Mouse (Mus musculus): ENCODE results near the gene Foxm1. TPM values are rescaled to one million over a fixed set of nuclear protein-coding genes. Genes with fewer than 3 reads are reported as not detected.

Gene Foxm1
- polyA plus RNA-seq, 2 experiments = 12.2 to 25.5 TPM

DNA sequence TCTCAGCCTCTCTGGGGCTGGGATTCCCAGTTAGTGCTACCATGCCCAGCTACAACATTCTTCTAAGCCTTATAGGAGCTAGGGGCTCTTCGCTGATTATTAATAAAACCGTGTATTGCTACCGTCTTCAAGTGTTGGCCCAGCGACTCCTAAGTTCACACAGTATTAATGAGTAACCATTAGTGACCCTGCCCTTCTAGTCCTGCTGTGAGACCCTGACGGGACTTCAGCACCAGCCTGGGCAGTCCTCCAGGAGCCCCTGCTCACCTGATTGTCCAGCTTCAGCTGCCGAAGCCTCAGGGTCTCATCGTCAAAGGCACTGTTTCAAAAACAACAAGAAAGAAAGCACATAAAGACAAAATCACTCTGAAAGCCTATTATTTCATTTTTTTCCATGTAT, 25.3 kb upstream of the Foxm1 start:
- Histone ChIP-seq H3K4me3 (ENCODE audit: insufficient read depth in 1 of 2, low read depth in 2 of 2, low read length in 2 of 2) (no peak overlapping the region), H3K36me3 (replicated peaks; ENCODE audit: control insufficient read depth, insufficient read depth, low read depth) (no peaks in the 10 kb centered on the region), H3K4me2 (ENCODE audit: low read depth) (no peak overlapping the region), H3K27me3 (ENCODE audit: control insufficient read depth, insufficient read depth, low read length) (no peaks in the 10 kb centered on the region), H3K9ac (replicated peaks) (no peak overlapping the region), H3K9me3 (ENCODE audit: control insufficient read depth, low read length) (no peaks in the 10 kb centered on the region), H3K27ac (no peak overlapping the region), H3K4me1 (replicated peaks; ENCODE audit: control insufficient read depth in 2 of 2, insufficient read depth in 2 of 2, low read length in 1 of 2) (peaks cover 0 to 2% of the 10 kb centered on the region in 2 experiments; a peak in 1 of 4 replicates)
- no peak for TF ChIP-seq EP300 (IDR thresholded peaks at IDR 0.05; ENCODE audit: low read depth)
- TF ChIP-seq CTCF (IDR thresholded peaks at IDR 0.05; ENCODE audit: low read depth) = no peak
- 62% methylated on average over 7 of the region's 7 CpGs for WGBS (ENCODE audit: insufficient replicate concordance)
- DNase-seq (ENCODE audit: low read depth in 3 of 3, low spot score in 3 of 3) (no peak), ATAC-seq (ENCODE audit: insufficient read depth) (no peak)

DNA sequence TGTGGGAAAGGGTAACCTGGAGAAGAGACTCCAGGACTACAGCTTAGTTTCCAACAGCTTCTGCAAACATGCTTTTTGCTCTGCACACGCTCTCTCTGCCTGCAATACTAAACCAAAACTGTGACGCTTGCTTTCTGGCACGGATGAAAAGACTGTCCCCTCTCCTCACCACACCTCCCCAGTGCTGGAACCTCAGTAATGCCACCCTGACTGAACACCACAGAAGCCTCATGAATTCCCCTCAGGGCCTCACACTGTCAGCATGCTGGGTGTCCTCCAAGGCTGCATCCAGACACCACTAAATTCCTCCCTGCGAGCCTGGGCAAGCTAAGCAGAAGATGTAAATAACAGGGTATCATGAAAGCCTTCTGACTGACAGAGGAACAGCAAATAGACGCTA, 23.9 kb upstream of the Foxm1 start:
- H3K4me2 ChIP-seq (ENCODE audit: low read depth) = no peak overlapping the region
- DNase-seq (ENCODE audit: low read depth in 3 of 3, low spot score in 3 of 3) = no peak
- H3K36me3 ChIP-seq (replicated peaks; ENCODE audit: control insufficient read depth, insufficient read depth, low read depth) = no peaks in the 10 kb centered on the region
- no peaks in the 10 kb centered on the region for H3K27me3 ChIP-seq (ENCODE audit: control insufficient read depth, insufficient read depth, low read length)
- TF ChIP-seq CTCF (IDR thresholded peaks at IDR 0.05; ENCODE audit: low read depth) = no peak
- no peak for TF ChIP-seq EP300 (IDR thresholded peaks at IDR 0.05; ENCODE audit: low read depth)
- H3K27ac ChIP-seq = no peak overlapping the region
- H3K4me1 ChIP-seq (replicated peaks; ENCODE audit: control insufficient read depth in 2 of 2, insufficient read depth in 2 of 2, low read length in 1 of 2) = peaks cover 0 to 2% of the 10 kb centered on the region in 2 experiments; a peak in 1 of 4 replicates
- no peaks in the 10 kb centered on the region for H3K9me3 ChIP-seq (ENCODE audit: control insufficient read depth, low read length)
- 50% methylated on average over 5 of the region's 5 CpGs for WGBS (ENCODE audit: insufficient replicate concordance)
- ATAC-seq (ENCODE audit: insufficient read depth) = no peak
- H3K4me3 ChIP-seq (ENCODE audit: insufficient read depth in 1 of 2, low read depth in 2 of 2, low read length in 2 of 2) = no peak overlapping the region
- no peak overlapping the region for H3K9ac ChIP-seq (replicated peaks)

DNA sequence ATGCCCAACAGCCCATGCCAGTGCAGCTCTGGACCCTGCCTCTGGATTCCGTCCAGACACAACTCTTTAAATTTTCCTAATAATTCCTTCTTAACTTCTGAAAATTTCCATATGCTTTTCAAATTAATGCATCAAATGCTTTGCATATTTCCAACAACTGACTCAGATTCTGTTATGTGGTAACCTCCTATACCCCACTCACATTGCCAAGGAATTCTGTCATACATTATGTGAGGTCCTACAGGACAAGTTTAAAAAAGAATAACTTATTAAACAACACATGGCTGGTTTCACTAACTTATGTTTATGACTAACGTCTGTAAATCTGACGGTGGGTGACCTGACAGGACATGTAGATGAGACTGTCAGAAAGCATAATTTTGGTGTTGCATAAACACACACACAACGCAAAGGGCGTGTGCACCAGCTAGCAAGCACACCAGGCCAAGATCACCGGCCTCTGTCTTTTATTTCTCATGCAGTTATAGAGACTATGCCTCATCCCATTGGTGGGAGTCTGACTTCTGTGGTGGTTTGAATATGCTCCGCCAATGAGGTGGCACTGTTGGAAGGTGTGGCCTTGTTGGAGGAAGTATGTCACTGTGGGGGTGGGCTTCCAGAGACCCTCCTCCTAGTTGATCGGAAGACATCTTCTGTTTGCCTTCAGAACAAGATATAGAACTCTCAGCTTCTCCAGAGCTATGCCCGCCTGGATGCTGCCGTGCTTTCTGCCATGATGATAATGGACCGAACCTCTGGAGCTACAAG, 20.6 kb upstream of the Foxm1 start:
- Histone ChIP-seq H3K27ac (no peak overlapping the region), H3K36me3 (replicated peaks; ENCODE audit: control insufficient read depth, insufficient read depth, low read depth) (no peaks in the 10 kb centered on the region), H3K27me3 (ENCODE audit: control insufficient read depth, insufficient read depth, low read length) (no peaks in the 10 kb centered on the region), H3K9me3 (ENCODE audit: control insufficient read depth, low read length) (no peaks in the 10 kb centered on the region), H3K4me2 (ENCODE audit: low read depth) (no peak overlapping the region), H3K4me1 (replicated peaks; ENCODE audit: control insufficient read depth in 2 of 2, insufficient read depth in 2 of 2, low read length in 1 of 2) (peaks cover 0 to 4% of the 10 kb centered on the region in 2 experiments; a peak in 1 of 4 replicates), H3K4me3 (ENCODE audit: insufficient read depth in 1 of 2, low read depth in 2 of 2, low read length in 2 of 2) (no peak overlapping the region), H3K9ac (replicated peaks) (no peak overlapping the region)
- no peak for DNase-seq (ENCODE audit: low read depth in 3 of 3, low spot score in 3 of 3)
- ATAC-seq (ENCODE audit: insufficient read depth) = no peak
- 81% methylated on average over 11 of the region's 11 CpGs for WGBS (ENCODE audit: insufficient replicate concordance)
- TF ChIP-seq EP300 (IDR thresholded peaks at IDR 0.05; ENCODE audit: low read depth) = no peak
- no peak for TF ChIP-seq CTCF (IDR thresholded peaks at IDR 0.05; ENCODE audit: low read depth)

DNA sequence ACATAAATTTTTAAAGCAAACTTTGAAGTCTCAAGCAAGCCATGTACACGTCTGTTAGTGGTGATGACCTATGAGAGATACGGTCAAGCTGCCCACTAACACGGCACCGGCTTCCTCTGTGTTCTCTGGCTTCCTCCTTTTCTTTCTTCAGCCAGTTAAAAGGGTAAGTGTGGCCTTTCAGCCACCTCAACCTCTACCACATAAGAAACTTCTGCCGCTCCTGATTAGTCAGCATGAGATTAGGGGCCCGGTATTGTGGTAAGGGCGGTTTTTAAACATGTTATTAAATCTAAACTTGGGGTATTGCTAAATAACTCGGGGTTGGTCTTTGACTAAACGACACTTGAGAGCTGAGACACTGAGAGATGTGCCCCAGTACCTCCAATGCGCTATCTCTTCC, 17.1 kb upstream of the Foxm1 start:
- Histone ChIP-seq H3K4me3 (ENCODE audit: insufficient read depth in 1 of 2, low read depth in 2 of 2, low read length in 2 of 2) (no peak overlapping the region), H3K36me3 (replicated peaks; ENCODE audit: control insufficient read depth, insufficient read depth, low read depth) (no peaks in the 10 kb centered on the region), H3K4me1 (replicated peaks; ENCODE audit: control insufficient read depth in 2 of 2, insufficient read depth in 2 of 2, low read length in 1 of 2) (0 out of 4 replicates have a peak, but pooled peaks cover 0 to 2% of the 10 kb centered on the region in 2 experiments), H3K4me2 (ENCODE audit: low read depth) (no peak overlapping the region), H3K27me3 (ENCODE audit: control insufficient read depth, insufficient read depth, low read length) (no peaks in the 10 kb centered on the region), H3K9ac (replicated peaks) (no peak overlapping the region), H3K27ac (no peak overlapping the region), H3K9me3 (ENCODE audit: control insufficient read depth, low read length) (no peaks in the 10 kb centered on the region)
- ATAC-seq (ENCODE audit: insufficient read depth) (no peak), DNase-seq (ENCODE audit: low read depth in 3 of 3, low spot score in 3 of 3) (no peak)
- TF ChIP-seq EP300 (IDR thresholded peaks at IDR 0.05; ENCODE audit: low read depth) = no peak
- no peak for TF ChIP-seq CTCF (IDR thresholded peaks at IDR 0.05; ENCODE audit: low read depth)
- WGBS (ENCODE audit: insufficient replicate concordance) = 13% methylated on average over 10 of the region's 10 CpGs

DNA sequence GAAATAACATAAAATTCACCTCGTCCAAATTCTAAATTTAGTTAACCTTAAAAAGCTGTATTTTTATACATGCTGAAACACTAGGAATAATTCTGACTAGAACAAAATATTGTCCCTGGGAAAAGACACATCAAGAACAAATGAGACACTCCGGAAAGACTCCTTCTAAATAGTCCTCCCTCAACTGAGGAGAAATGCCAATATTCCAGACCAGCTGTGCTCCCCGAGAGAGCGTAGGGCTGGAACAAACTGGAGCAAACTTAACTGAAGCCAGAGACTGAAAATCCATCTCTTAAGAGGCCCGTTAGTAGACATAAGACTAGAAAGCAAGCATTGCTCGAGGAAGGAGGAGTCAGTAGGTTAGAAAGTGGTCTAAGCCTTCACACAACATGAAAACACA, 16.0 kb upstream of the Foxm1 start:
- ATAC-seq (ENCODE audit: insufficient read depth) = no peak
- TF ChIP-seq EP300 (IDR thresholded peaks at IDR 0.05; ENCODE audit: low read depth) (no peak), CTCF (IDR thresholded peaks at IDR 0.05; ENCODE audit: low read depth) (no peak)

More for the DNA sequence above, 16.0 kb upstream of the Foxm1 start:
- no peak overlapping the region for H3K27ac ChIP-seq
- 0 out of 4 replicates have a peak, but pooled peaks cover 0 to 2% of the 10 kb centered on the region in 2 experiments for H3K4me1 ChIP-seq (replicated peaks; ENCODE audit: control insufficient read depth in 2 of 2, insufficient read depth in 2 of 2, low read length in 1 of 2)
- 68% methylated on average over 6 of the region's 6 CpGs for WGBS (ENCODE audit: insufficient replicate concordance)
- no peak for DNase-seq (ENCODE audit: low read depth in 3 of 3, low spot score in 3 of 3)
- H3K9ac ChIP-seq (replicated peaks) = no peak overlapping the region
- no peaks in the 10 kb centered on the region for H3K36me3 ChIP-seq (replicated peaks; ENCODE audit: control insufficient read depth, insufficient read depth, low read depth)
- no peak overlapping the region for H3K4me3 ChIP-seq (ENCODE audit: insufficient read depth in 1 of 2, low read depth in 2 of 2, low read length in 2 of 2)
- no peaks in the 10 kb centered on the region for H3K9me3 ChIP-seq (ENCODE audit: control insufficient read depth, low read length)
- H3K4me2 ChIP-seq (ENCODE audit: low read depth) = no peak overlapping the region
- H3K27me3 ChIP-seq (ENCODE audit: control insufficient read depth, insufficient read depth, low read length) = no peaks in the 10 kb centered on the region

All from liver, embryonic 14.5 days (tissue).